Mouse (Mus musculus) heart, adult 2 months (tissue): ENCODE results near the gene Sbk2. TPM values are rescaled to one million over a fixed set of nuclear protein-coding genes. Genes with fewer than 3 reads are reported as not detected.

Experiments used
- DNase-seq, 2 experiments: peaks; one replicate each; pipeline ENCODE4 v3.0.0; 2021
- H3K27ac ChIP-seq: fragments of 200-600 bp; 2 replicates; pipeline ENCODE4 v1.8.1; 2022
- H3K27me3 ChIP-seq: fragments of 200-500 bp; 2 replicates; pipeline ENCODE4 v1.6.1; 2012; ENCODE audit warnings: mild to moderate bottlenecking, low read length, inconsistent platforms, mixed read lengths; ENCODE audit not compliant: control insufficient read depth, insufficient read depth
- H3K36me3 ChIP-seq: fragments of 200-500 bp; 2 replicates; pipeline ENCODE4 v1.6.1; 2012; ENCODE audit warnings: low read length, inconsistent platforms; ENCODE audit not compliant: control insufficient read depth, insufficient read depth
- H3K4me1 ChIP-seq: fragments of 200-500 bp; 2 replicates; pipeline ENCODE4 v1.6.1; 2011; ENCODE audit warnings: low read length; ENCODE audit not compliant: control insufficient read depth, insufficient read depth
- H3K4me3 ChIP-seq: fragments of 200-600 bp; 2 replicates; pipeline ENCODE4 v1.8.1; 2022
- H3K79me2 ChIP-seq: fragments of 200-500 bp; replicated peaks from 2 replicates; pipeline ENCODE4 v1.6.1; 2012; ENCODE audit warnings: mild to moderate bottlenecking, inconsistent platforms, low read length, moderate library complexity, mixed read lengths; ENCODE audit not compliant: control insufficient read depth, insufficient read depth
- H3K9ac ChIP-seq: fragments of 200-500 bp; 2 replicates; pipeline ENCODE4 v1.6.1; 2012; ENCODE audit warnings: low read depth, mild to moderate bottlenecking, control low read depth, inconsistent platforms, low read length, mixed read lengths
- CTCF ChIP-seq: fragments of 200-600 bp; IDR thresholded peaks from 2 replicates; pipeline ENCODE4 v1.8.1; 2022; ENCODE audit warnings: antibody characterized with exemption, mild to moderate bottlenecking, moderate library complexity
- EP300 ChIP-seq: fragments of 200-500 bp; IDR thresholded peaks from 2 replicates; pipeline ENCODE4 v1.6.1; 2011; ENCODE audit warnings: low read depth, low read length, control low read depth; ENCODE audit not compliant: insufficient read depth
- POLR2A ChIP-seq: fragments of 200-500 bp; IDR thresholded peaks from 2 replicates; pipeline ENCODE4 v1.6.1; 2011; ENCODE audit warnings: mild to moderate bottlenecking, low read depth, low read length, control low read depth; ENCODE audit not compliant: insufficient read depth
- WGBS: fragments of 180-500 bp; shearing (Covaris S2); methylation state at CpG from one replicate; pipeline ENCODE4 v1.1.7; 2018; 5-methylcytosine and 5-hydroxymethylcytosine counted together
- intact Hi-C: fragments of 180-260 bp; cut with DNase I; formaldehyde crosslinking; loops from one replicate; pipeline ENCODE4 v1.15.1; 2025
- polyA plus RNA-seq: library from polyadenylated mRNA; depleted of rRNA; stranded (reverse); fragments of >200 nt; gene quantifications from 2 replicates; pipeline ENCODE4 v1.2.3, GENCODE M21; 2012
- total RNA-seq, 2 experiments: library from RNA; stranded (reverse); gene quantifications; 2 replicates each; pipeline ENCODE4 v1.2.3; 2021

Gene Sbk2
- total and polyA plus RNA-seq, 3 experiments: 26.5 to 85.0 (median 35.6) TPM

- H3K27ac ChIP-seq: peak overlapping the region; percentile 68; the same call in 1 of the 2 replicates
- H3K27me3 ChIP-seq: no peaks in the 10 kb centered on the region
- H3K4me1 ChIP-seq: peaks cover 15% of the 10 kb centered on the region
- peak overlapping the region; percentile 49 for H3K4me3 ChIP-seq
- H3K36me3 ChIP-seq: no peaks in the 10 kb centered on the region
- H3K79me2 ChIP-seq: no peaks in the 10 kb centered on the region
- WGBS: under 1% methylated on average over 14 of the region's 14 CpGs
- TF ChIP-seq POLR2A (no peak), EP300 (no peak), CTCF (no peak)
- peak overlapping the region; percentile 46 for H3K9ac ChIP-seq
- intact Hi-C loops: no loop called here
- peak; percentile 71 to 75 for DNase-seq
Observed at GRCm38 (mm10) chr7:4922508-4922907, 41.7 kb downstream of the Sbk2 start.

GRCm38 (mm10) chr7:4921824-4922482 is 42.3 kb downstream of the Sbk2 start, which contains the start of gene Nat14:
Gene Nat14, plus strand, starts transcription at chr7:4922028.
- WGBS: 19% methylated on average over 8 of the region's 8 CpGs
- Histone ChIP-seq H3K36me3 (no peaks in the 10 kb centered on the region), H3K4me1 (peaks cover 15% of the 10 kb centered on the region), H3K79me2 (no peaks in the 10 kb centered on the region), H3K27ac (peak within 1 kb of the TSS; percentile 68), H3K27me3 (no peaks in the 10 kb centered on the region), H3K4me3 (peak within 1 kb of the TSS; percentile 49), H3K9ac (peak within 1 kb of the TSS; percentile 46)
- no peak for DNase-seq
- no peak for TF ChIP-seq POLR2A
- TF ChIP-seq EP300: no peak
- no peak for TF ChIP-seq CTCF
- intact Hi-C loops: no loop called here

GRCm38 (mm10) chr7:4920976-4921823 is 43.0 kb downstream of the Sbk2 start:
- Histone ChIP-seq H3K79me2 (no peaks in the 10 kb centered on the region), H3K9ac (peak overlapping the region; percentile 5), H3K4me3 (0 out of 2 replicates have a peak overlapping the region, but pooled peaks have one; percentile 19), H3K36me3 (no peaks in the 10 kb centered on the region), H3K27ac (peak overlapping the region; percentile 68), H3K4me1 (peaks cover 15% of the 10 kb centered on the region), H3K27me3 (no peaks in the 10 kb centered on the region)
- TF ChIP-seq CTCF (no peak), EP300 (0 out of 2 replicates have a peak, but pooled peaks have one; percentile 3)
- intact Hi-C loops: no loop called here
- peak; percentile 38 to 40 for DNase-seq
- WGBS: 25% methylated on average over 23 of the region's 23 CpGs

- DNase-seq: no peak
- TF ChIP-seq CTCF (no peak), POLR2A (no peak), EP300 (no peak)
- no peaks in the 10 kb centered on the region for H3K36me3 ChIP-seq
- no peak overlapping the region for H3K9ac ChIP-seq
- no peaks in the 10 kb centered on the region for H3K27me3 ChIP-seq
- intact Hi-C loops: no loop called here
- 90% methylated on average over 19 of the region's 19 CpGs for WGBS
- H3K79me2 ChIP-seq: no peaks in the 10 kb centered on the region; the same call in 1 of the 2 replicates
- no peak overlapping the region for H3K27ac ChIP-seq
- H3K4me3 ChIP-seq: no peak overlapping the region
- H3K4me1 ChIP-seq: peaks cover 14% of the 10 kb centered on the region
Observed at GRCm38 (mm10) chr7:4920496-4920895, 43.7 kb downstream of the Sbk2 start.

GRCm38 (mm10) chr7:4919971-4920370 is 44.2 kb downstream of the Sbk2 start:
- no peak for DNase-seq
- H3K36me3 ChIP-seq: no peaks in the 10 kb centered on the region
- no peak overlapping the region for H3K27ac ChIP-seq
- no peaks in the 10 kb centered on the region for H3K27me3 ChIP-seq
- TF ChIP-seq CTCF (no peak), POLR2A (no peak), EP300 (no peak)
- H3K4me3 ChIP-seq: no peak overlapping the region
- H3K79me2 ChIP-seq: no peaks in the 10 kb centered on the region; the same call in 1 of the 2 replicates
- intact Hi-C loops: loop anchor here (5.0 to 10.0 kb wide), 4 partner anchors 53 to 775 kb away; partner anchors contain the start of genes Ppp1r12c and Ppp6r1
- H3K4me1 ChIP-seq: peaks cover 14% of the 10 kb centered on the region
- WGBS: 94% methylated on average over 21 of the region's 21 CpGs
- no peak overlapping the region for H3K9ac ChIP-seq
